Mouse (Mus musculus): ENCODE measurements around the gene Sctr. TPM values are rescaled to one million over a fixed set of nuclear protein-coding genes. Genes with fewer than 3 reads are reported as not detected.

The Sctr gene
- polyA plus RNA-seq (2012; rRNA removed) = 0.19 and 0.25 TPM in 2 replicates

DNA sequence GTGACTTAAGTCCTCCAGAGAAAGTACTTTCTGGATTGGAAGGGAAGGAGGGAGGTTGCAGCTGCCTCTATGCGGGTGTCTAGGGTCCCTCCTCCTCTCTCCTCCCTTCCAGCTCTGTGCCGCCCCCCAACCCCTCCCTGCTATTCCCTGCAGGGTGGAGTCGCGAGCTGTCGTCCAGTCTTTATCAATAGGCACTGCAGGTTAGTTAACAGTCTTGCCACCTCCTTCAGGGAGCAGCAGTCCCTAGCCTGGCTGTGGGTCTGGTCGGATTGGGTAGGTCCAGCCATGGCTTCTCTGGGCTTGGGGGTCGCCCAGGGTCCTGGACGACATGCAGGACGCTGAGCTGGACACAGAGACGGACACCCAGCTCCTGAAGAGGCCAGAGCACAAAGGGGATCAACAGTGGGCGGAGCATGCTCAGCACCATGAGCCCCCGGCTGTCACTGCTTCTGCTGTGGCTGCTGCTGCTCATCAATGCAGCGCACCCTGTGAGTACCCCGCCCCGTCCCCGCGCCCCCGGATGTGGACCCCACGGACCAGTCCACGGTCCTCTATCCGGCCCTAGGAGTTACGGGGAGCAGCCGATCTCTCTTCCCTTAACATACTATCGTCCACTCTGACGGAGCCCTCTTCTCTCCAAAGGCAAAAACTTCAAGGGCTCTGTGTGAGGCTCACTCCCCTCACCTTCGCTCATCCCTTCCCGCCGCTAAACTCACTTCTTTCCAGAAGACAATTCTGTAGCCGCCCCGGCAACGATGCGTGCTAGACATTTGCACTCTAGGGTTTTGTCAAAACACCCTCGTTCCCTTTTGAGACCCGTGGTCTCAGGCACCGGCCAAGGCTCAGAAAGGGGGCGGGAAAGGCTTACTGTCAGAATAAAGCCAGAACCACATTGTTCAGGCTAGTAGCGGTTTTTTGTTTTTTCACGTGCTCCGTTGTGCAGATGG, at the start of gene Sctr:
TSS of gene Sctr (plus strand) at position 51 of the 947 bp plus-strand sequence.
- TF ChIP-seq CTCF (IDR thresholded peaks at IDR 0.05; ENCODE audit: borderline replicate concordance, insufficient read depth, low read depth, low read length) (no peak), POLR2A (IDR thresholded peaks at IDR 0.05; ENCODE audit: borderline replicate concordance, insufficient read depth, low read length) (no peak)
- peaks cover 1% of the 10 kb centered on the region; the same call in 1 of the 2 replicates for H3K27me3 ChIP-seq (ENCODE audit: control insufficient read depth, insufficient read depth, low read length)
- 6% methylated on average over 38 of the region's 39 CpGs for WGBS
- H3K4me3 ChIP-seq (replicated peaks; ENCODE audit: insufficient read depth, low read depth, low read length) = no peak within 1 kb of the TSS
- no peak within 1 kb of the TSS for H3K27ac ChIP-seq (ENCODE audit: insufficient read depth, low read length)
- H3K4me1 ChIP-seq (ENCODE audit: control insufficient read depth, insufficient read depth, low read length) = no peaks in the 10 kb centered on the region
- no peak for DNase-seq

DNA sequence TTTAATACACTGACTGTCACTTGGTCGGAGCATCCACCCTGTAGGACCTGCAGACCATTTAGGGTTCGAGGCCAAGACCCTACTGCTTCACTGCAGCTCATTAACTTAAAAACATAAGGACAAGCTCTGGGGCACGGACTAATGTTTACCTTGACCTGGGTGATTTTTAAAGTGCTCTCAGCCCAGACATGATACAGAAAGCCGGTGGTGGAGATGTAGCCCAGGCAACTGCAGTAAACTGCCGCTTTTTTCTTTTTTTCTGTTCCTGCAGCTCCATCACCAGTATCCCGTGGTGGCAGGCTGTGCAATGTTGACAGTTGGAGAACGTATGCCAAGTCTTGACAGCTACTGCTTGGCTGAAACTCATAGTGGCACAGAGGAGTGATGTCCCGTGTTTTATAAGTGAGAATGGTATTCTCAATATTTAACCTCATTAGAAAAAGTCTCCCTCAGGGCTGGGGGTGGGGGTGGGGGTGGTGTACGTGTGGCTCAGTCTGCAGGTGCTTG, 48.9 kb upstream of the Sctr start:
- no peaks in the 10 kb centered on the region for H3K4me1 ChIP-seq (ENCODE audit: control insufficient read depth, insufficient read depth, low read length)
- DNase-seq = peak; percentile 54 to 77
- no peak overlapping the region for H3K4me3 ChIP-seq (replicated peaks; ENCODE audit: insufficient read depth, low read depth, low read length)
- no peaks in the 10 kb centered on the region for H3K27me3 ChIP-seq (ENCODE audit: control insufficient read depth, insufficient read depth, low read length)
- 13% methylated on average over 9 of the region's 9 CpGs for WGBS
- H3K27ac ChIP-seq (ENCODE audit: insufficient read depth, low read length) = no peak overlapping the region
- TF ChIP-seq POLR2A (IDR thresholded peaks at IDR 0.05; ENCODE audit: borderline replicate concordance, insufficient read depth, low read length) (no peak), CTCF (IDR thresholded peaks at IDR 0.05; ENCODE audit: borderline replicate concordance, insufficient read depth, low read depth, low read length) (no peak)

DNA sequence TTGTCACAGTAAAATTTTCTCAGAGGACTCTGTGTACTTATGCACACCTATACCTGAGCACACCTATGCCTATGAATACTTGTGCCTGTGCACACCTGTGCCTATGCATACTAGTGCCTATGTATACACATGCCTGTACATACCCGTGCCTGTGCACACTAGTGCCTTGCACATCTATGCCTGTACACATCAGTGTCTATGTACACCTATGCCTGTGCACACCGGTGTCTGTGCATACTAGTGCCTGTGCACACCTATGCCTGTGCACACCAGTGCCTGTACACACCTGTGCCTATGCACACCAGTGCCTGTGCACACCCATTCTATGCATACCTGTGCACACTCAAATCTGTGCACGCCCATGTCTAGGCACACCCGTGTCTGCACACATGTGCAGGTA, 47.2 kb upstream of the Sctr start:
- no peak overlapping the region for H3K4me3 ChIP-seq (replicated peaks; ENCODE audit: insufficient read depth, low read depth, low read length)
- H3K27ac ChIP-seq (ENCODE audit: insufficient read depth, low read length) = no peak overlapping the region
- H3K27me3 ChIP-seq (ENCODE audit: control insufficient read depth, insufficient read depth, low read length) = no peaks in the 10 kb centered on the region
- no peak for TF ChIP-seq CTCF (IDR thresholded peaks at IDR 0.05; ENCODE audit: borderline replicate concordance, insufficient read depth, low read depth, low read length)
- TF ChIP-seq POLR2A (IDR thresholded peaks at IDR 0.05; ENCODE audit: borderline replicate concordance, insufficient read depth, low read length) = no peak
- 96% methylated on average over 4 of the region's 4 CpGs for WGBS
- no peak for DNase-seq
- H3K4me1 ChIP-seq (ENCODE audit: control insufficient read depth, insufficient read depth, low read length) = no peaks in the 10 kb centered on the region

DNA sequence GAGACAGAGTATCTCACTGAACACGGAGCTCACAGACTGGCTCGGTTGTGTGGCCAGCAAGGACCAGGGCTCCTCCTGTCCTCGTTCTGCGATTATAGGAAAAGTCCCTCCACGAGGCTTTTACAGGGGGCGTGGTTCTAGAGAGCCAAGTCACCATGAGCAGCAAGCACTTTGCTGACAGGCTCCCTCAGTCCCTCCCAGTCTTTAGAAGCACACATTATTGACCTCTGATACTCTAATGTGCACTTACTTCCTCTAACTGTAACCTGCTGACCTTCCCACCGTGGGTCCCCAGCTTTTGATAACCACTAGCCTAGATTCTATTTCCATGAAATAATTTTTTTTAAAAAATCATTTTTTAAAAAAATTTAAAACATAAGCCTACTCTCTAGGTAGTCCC, 46.8 kb upstream of the Sctr start:
- no peak overlapping the region for H3K4me3 ChIP-seq (replicated peaks; ENCODE audit: insufficient read depth, low read depth, low read length)
- H3K4me1 ChIP-seq (ENCODE audit: control insufficient read depth, insufficient read depth, low read length) = no peaks in the 10 kb centered on the region
- no peak for TF ChIP-seq CTCF (IDR thresholded peaks at IDR 0.05; ENCODE audit: borderline replicate concordance, insufficient read depth, low read depth, low read length)
- no peak for TF ChIP-seq POLR2A (IDR thresholded peaks at IDR 0.05; ENCODE audit: borderline replicate concordance, insufficient read depth, low read length)
- 82% methylated on average over 7 of the region's 7 CpGs for WGBS
- no peak for DNase-seq
- H3K27me3 ChIP-seq (ENCODE audit: control insufficient read depth, insufficient read depth, low read length) = no peaks in the 10 kb centered on the region
- H3K27ac ChIP-seq (ENCODE audit: insufficient read depth, low read length) = no peak overlapping the region

DNA sequence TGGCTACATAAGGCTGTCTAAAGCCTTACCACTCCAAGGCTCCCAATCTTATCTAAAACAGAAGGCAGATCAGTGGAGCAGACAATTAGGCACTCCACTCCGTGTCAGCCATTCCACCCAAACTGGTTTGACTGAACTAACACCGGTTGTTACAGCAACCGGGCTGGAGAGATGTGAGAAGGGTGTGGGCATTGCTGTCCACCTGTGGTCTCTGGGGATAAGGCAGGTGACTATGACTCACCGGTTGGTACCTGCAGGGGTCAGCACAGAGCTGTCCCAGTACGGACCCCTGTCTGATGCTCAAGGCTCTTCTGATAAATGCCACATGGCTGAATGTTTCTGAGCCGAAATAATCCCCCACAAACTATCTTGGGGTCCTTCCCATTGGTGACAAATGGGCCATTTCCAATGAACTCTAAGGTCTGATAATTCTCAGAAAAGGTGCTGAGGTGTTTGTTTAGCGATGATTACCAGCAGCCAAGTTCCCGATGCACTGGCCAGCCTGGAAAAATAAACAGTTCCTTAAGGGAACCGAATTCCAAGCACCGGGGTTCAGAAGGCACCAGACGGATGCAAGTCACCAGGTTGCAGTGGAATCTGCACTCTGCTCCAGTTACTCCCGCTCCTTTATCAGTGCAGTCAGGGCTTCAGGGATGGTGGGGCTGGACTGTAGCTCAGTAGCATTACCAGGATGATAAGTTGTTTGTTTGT, 40.7 kb upstream of the Sctr start:
- DNase-seq = no peak
- WGBS = 69% methylated on average over 12 of the region's 12 CpGs
- Histone ChIP-seq H3K27me3 (ENCODE audit: control insufficient read depth, insufficient read depth, low read length) (no peaks in the 10 kb centered on the region), H3K4me3 (replicated peaks; ENCODE audit: insufficient read depth, low read depth, low read length) (no peak overlapping the region), H3K4me1 (ENCODE audit: control insufficient read depth, insufficient read depth, low read length) (no peaks in the 10 kb centered on the region), H3K27ac (ENCODE audit: insufficient read depth, low read length) (no peak overlapping the region)
- TF ChIP-seq CTCF (IDR thresholded peaks at IDR 0.05; ENCODE audit: borderline replicate concordance, insufficient read depth, low read depth, low read length) (no peak), POLR2A (IDR thresholded peaks at IDR 0.05; ENCODE audit: borderline replicate concordance, insufficient read depth, low read length) (no peak)

DNA sequence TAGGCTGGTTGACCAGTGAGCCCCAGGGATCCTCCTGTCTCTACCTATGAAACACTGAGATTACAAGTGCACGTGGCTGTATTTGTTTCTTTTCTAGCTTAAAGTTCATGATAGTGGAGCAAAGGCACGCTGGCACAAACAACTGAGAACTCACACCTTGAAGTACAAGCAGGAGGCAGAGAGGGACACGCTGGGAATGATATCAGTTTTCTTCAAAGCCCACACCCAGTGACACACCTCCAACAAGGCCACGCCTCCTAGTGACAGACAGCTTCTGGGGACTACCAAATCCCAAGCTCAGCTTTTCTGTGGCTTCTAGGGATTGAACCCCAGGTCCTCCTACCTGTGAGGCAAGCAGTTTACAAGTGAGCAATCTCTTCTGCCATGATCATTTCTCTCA, 33.6 kb upstream of the Sctr start:
- WGBS = 50% methylated on average over 4 of the region's 4 CpGs
- no peak for TF ChIP-seq POLR2A (IDR thresholded peaks at IDR 0.05; ENCODE audit: borderline replicate concordance, insufficient read depth, low read length)
- TF ChIP-seq CTCF (IDR thresholded peaks at IDR 0.05; ENCODE audit: borderline replicate concordance, insufficient read depth, low read depth, low read length) = no peak
- no peak overlapping the region for H3K4me3 ChIP-seq (replicated peaks; ENCODE audit: insufficient read depth, low read depth, low read length)
- no peak for DNase-seq
- H3K27me3 ChIP-seq (ENCODE audit: control insufficient read depth, insufficient read depth, low read length) = no peaks in the 10 kb centered on the region
- no peaks in the 10 kb centered on the region for H3K4me1 ChIP-seq (ENCODE audit: control insufficient read depth, insufficient read depth, low read length)
- H3K27ac ChIP-seq (ENCODE audit: insufficient read depth, low read length) = no peak overlapping the region

DNA sequence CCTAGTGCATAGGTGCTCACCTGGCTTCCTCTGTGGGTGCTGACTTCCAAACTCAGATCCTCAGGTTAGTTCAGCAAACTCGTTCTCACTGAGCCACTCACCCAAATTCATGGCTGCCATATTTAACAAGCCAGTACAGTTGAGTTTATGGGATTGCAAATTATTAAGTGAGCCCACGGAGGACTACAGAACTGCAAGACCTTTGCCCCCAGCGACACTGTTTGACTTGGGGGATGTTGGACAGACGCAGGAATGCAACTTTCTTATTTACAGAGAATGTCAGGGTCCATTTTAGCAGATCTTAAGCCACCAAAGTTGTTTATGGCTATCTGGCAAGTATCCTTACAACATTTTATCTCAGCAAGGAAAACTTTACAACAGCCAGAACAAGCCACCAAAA, 31.6 kb upstream of the Sctr start:
- H3K4me1 ChIP-seq (ENCODE audit: control insufficient read depth, insufficient read depth, low read length) = no peaks in the 10 kb centered on the region
- no peaks in the 10 kb centered on the region for H3K27me3 ChIP-seq (ENCODE audit: control insufficient read depth, insufficient read depth, low read length)

More for the DNA sequence above, 31.6 kb upstream of the Sctr start:
- WGBS = 84% methylated on average over 4 of the region's 4 CpGs
- TF ChIP-seq CTCF (IDR thresholded peaks at IDR 0.05; ENCODE audit: borderline replicate concordance, insufficient read depth, low read depth, low read length) (no peak), POLR2A (IDR thresholded peaks at IDR 0.05; ENCODE audit: borderline replicate concordance, insufficient read depth, low read length) (no peak)
- Histone ChIP-seq H3K4me3 (replicated peaks; ENCODE audit: insufficient read depth, low read depth, low read length) (no peak overlapping the region), H3K27ac (ENCODE audit: insufficient read depth, low read length) (no peak overlapping the region)
- no peak for DNase-seq

Measured in cerebellum, adult 2 months (tissue).